Mouse (Mus musculus): ENCODE results near the gene Mpnd.

Gene Mpnd

DNA sequence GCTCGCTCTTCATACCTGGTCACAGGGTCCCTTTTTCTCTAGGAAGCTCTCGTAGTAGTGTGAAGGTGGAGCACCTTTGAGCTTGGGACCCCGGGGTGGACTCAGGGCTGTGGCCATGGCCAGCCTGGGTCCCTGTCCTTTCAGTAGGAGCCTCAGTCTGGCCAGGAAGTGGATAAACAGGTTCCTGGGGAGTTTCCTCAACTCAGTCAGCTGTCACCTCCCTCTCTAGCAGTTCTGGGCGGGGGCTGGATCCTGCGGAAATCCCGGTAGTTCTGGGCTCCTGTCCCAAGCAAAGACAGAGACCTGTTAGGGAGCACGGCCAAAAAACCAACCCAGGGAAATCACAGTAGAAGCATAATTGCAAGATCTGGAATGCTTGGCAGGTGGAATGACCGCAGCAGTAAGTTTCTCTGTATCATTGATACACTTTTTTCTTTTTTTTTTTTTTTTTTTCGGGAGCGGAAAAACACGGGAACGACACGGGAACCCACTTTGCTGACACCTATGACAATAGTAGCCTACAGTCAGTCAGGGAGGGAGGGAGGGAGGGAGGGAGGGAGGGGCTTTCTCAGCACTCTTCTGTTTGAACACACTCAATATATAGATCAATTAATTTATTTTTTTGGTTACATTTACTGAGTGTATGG, at the start of gene Mpnd, which contains the start of gene Stap2:
Gene Mpnd (plus strand): TSS at position 297 of the 647 bp plus-strand sequence.
Gene Stap2 (minus strand): TSS at position 170 of the 647 bp plus-strand sequence.
- no peak for DNase-seq (ENCODE audit: low spot score in 2 of 2)

DNA sequence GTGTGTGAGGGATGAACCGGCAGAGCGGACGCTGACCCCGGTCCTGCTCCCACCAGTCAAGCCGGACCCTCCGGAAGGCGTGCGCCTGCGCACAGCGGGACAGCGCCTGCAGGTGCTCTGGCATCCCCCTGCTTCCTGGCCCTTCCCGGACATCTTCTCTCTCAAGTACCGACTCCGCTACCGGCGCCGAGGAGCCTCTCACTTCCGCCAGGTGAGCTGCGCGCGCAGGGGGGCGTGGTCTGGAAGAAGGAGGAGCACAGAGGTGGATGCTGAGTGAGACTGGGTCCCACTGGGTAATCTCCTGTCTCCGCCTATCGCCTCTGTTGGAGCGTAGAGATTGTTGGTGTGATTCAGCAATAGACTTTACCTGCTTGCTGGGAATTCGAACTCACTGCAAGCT, 49.4 kb upstream of the Mpnd start:
- peak; percentile 82 to 91 for DNase-seq (ENCODE audit: low spot score in 2 of 2)

DNA sequence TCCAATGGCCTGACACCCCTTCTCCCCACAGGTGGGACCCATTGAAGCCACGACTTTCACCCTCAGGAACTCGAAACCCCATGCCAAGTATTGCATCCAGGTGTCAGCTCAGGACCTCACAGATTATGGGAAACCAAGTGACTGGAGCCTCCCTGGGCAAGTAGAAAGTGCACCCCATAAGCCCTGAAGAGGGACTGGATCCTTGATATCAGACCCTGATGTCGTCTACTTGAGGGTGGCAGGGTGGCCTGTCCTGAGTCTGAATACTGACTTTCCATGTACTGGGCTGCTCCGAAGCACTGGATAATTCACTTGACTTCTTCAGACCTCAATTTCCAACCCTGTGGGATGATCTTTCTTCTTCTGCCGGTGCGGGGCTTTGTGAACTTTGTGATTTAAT, 48.9 kb upstream of the Mpnd start:
- peak in 1 of 2 experiments; percentile 13 for DNase-seq (ENCODE audit: low spot score in 2 of 2)

DNA sequence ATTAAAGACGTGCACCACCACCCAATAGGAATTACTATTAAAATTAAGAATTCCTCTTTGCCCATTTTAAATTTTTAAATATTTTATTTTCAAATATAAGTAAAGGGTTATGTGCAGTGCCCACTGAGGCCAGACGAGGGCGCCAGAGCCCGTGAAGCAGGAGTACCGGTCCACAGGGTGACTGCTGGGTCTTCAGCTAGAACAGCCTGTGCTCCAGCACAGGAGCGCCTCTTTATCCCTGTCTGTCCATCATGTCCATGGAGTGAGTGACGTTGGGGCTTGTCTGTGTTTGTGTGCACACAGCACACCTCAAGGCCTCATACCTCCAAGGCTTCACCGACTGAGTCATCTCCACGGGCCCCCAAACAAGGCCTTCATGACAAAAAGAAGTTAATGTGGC, 48.3 kb upstream of the Mpnd start:
- peak; percentile 74 to 91 for DNase-seq (ENCODE audit: low spot score in 2 of 2)

DNA sequence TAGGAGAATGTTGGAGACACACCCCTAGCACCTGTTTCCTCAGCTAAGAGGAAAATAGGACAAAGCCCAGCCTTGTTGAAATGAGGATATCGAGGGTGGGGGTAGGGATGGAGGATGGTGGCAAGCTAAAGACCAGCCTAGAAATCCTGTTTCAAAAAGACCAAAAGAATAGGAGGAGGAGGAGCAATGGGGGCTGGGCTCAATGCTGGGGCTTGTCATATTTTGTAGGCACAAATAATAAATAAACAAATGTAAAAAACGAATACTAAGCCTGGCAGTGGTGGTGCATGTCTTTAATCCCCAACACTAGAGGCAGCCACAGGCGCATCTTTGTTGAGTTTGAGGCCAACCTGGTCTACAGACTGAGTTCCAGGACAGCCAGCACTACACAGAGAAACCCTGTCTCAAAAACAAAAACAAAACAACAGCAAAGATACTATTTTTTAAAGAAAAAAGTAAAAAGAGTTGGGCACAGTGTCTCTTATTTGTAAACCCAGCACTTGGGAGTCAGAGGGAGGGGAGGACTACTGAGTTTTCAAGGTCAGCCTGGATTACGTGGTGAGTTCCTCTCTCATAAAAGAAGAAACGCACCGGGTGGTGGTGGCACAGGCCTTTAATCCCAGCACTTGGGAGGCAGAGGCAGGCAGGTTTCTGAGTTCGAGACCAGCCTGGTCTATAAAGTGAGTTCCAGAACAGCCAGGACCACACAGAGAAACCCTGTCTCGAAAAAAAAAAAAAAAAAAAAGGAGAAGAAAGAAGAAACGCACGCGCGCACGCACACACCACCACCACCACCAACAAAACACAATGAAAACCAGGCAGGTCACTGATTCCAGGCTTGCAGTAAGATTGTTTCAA, 47.6 kb upstream of the Mpnd start:
- DNase-seq (ENCODE audit: low spot score in 2 of 2) = peak; percentile 12 to 59

DNA sequence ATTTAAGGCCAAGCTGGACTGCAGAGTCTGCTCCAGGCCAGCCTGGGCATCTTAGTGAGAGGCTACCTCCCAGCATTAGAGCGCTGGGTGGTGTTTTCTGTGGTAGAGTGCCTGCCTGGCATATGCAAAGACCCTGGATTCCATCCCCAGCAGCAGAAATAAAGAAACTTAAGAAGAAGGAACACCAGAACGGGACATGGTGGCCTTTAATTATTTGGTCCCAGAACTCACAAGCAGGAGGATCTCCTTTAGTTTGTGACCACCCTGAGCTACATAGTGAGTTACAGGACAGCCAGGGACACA, 47.0 kb upstream of the Mpnd start:
- peak; percentile 12 to 66 for DNase-seq (ENCODE audit: low spot score in 2 of 2)

DNA sequence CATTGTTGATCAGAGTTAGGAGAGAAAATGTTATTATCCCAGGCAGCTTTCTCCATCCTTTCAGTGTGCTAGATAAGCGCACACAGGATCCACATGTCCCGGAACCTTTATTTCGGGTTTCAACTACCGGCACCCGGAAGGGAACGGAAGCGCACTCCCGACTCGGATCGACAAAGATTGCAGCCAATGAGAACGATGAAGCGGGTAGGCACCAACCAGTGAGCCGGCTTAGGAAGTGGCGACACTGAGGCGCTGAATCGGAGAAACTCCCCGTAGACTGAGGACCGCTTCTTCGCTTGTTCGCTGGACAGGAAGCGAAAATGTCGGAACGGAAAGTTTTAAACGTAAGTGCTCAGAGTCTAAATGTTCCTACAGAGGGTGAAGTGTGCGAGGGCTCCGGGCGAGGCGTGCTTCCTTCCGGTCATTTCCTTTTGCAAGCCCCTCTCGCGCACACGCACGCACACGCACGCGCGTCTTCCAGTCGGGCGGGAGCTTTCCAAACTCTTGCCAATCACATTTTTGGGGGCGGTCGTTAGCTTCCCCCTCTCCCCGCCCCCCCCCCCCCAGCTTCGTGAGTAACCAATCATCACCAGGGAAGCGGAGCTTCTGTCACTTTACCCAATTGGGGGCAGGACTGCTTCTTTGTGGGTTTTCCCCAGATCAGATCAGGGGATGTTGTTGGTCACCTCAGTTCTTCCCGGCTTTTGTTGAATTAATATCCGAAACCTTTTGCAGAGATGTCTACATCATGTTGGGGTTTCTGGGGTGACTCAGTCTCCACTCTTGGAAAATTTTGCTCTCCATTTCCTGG, 46.4 kb upstream of the Mpnd start, which contains the start of gene Yju2:
Gene Yju2 (plus strand): TSS at position 182 of the 811 bp plus-strand sequence.
- peak; percentile 91 to 94 for DNase-seq (ENCODE audit: low spot score in 2 of 2)

DNA sequence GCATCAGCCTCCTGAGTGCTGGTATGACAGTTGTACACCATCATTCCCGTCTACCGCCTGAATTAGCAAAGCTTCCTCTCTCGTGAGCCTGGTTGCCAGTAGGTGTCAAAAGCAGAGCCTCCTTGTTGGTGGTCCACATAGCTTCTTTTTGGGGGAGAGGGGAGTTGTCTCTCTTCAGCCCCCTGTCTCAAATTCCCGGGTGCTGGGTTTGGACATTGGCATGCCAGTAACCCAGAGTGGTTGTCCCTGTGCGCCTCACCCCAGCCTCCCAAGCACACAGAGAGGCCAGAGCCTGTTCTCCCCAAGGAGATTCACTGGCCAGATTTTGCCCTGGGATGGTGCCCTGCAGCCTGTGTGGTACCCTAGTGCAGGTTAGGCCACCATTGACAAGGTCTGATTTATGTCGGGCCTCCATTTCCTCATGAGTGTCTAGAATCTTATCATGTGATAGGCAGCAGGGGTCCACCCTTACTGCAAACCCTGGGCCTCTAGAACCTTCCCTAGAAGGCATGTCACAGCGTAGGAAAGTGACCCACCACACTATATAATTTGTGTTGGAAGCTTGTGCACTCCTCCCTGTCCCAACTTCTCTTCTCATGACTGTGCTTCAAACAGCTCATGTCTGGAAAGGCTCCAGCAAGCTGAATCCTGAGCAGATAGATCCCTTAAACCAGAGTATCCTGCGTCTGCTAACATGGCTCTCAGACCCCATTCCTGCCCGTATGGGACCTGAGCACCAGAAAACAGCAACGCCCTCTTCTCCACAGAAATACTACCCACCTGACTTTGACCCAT, 45.4 kb upstream of the Mpnd start:
- DNase-seq (ENCODE audit: low spot score in 2 of 2) = peak in 1 of 2 experiments; percentile 65

DNA sequence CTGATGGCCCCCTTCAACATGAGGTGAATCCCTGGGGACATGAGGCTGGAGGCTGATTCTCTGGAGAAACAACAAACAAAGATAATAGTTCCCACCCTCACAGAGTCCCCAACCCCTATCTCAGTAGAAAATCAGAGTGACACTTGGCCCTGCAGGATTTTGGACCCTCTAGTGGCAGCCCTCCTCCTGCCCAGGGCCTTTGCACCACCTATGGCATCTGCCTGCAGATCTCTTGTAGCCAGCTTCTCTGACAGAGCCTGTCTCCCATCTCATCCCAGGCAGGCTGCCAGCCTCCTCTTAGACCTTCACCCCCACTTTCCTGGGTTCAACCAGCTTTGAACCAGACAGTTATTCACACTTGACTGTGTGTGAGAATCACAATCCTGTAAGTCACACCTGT, 44.7 kb upstream of the Mpnd start:
- DNase-seq (ENCODE audit: low spot score in 2 of 2) = peak in 1 of 2 experiments; percentile 54

DNA sequence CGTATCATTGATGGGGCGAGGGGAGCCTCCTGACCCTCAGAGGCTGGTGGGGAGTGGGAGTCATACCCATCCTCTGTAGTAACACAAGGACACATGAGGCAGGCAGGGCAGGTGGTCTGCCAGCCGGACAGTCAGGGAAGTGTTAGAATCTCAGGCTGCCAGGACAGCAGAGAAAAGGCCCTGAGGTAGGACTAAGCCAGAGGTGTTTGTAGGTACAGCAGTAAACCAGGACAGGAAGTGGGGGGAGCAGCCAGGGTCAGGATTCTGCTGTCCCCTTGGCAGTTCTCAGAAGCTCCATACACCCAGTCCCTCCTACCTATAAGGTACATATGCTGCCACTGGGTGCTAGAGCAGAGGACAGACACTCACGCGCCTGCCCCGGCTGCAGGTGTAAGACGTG, 43.9 kb upstream of the Mpnd start:
- peak in 1 of 2 experiments; percentile 57 for DNase-seq (ENCODE audit: low spot score in 2 of 2)

DNA sequence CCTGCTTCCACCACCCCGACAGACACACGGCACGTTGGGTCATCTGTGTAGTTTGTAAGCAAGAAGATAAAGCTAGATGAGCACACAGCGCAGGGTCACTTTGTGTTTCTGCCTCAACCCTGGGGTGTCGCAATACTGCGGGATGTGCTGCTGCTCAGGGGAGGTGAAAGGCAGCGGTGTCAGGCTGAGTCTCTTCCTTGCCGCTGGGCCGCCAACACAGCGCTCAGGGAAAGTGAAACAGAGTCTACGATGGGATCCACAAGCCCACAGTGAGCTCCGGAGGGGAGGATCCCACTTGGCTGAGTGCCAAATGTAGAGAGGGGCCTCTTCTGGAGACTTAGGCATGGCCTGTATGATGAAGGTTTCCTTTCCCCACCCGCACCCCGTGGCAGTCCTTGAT, 42.3 kb upstream of the Mpnd start:
- peak; percentile 21 to 70 for DNase-seq (ENCODE audit: low spot score in 2 of 2)

DNA sequence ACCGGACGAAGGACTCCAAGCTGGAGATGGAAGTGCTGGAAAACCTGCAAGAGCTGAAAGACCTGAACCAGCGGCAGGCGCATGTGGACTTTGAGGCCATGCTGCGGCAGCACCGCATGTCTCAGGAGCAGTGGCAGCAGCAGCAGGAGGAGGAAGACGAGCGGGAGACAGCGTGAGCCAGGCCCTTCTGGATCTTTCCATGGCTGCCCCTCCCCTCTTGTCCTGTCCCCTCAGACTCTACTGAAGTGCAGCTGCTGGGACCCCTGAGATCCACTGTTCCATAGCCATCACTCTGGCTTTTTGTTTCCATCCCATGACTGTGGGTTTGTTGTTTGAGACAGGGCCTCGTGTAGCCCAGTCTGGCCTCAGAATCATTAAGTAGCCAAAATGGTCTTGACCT, 41.0 kb upstream of the Mpnd start:
- peak in 1 of 2 experiments; percentile 56 for DNase-seq (ENCODE audit: low spot score in 2 of 2)

DNA sequence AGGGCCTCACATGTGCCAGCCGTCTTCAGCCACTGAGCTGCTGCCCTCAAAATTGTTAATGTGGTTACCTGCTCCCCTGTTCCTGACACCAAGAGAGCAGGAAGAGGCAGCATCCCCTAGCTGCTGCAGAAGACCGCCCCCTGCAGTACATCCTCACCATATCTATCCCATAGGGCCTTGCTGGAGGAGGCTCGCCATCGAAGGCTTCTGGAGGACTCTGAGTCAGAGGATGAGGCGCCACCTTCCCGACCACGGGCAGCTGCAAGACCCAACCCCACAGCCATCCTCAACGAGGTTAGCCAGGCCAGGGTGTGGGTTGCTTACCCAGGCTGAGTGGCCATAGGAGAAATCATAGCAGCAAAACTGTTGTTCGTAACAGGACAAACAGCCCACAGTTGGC, 40.5 kb upstream of the Mpnd start:
- DNase-seq (ENCODE audit: low spot score in 2 of 2) = no peak

DNA sequence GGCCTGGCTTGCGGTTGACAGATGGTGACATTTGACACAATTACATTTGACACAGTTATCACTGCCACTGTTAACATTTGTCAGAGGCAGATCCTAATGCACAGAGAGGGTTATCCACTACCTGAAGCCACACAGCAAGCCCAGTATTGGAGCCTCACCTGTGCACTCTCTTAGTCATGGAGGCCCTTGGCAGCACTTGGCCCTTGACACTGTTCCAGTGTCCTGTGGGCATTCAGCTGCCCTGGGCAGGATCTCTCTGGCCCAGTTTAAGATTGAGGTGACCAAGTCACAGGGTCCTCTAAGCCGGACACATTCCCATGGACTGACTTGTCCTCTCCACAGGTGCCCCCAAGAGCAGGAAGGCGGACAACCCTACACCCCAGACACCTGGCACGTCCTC, 38.3 kb upstream of the Mpnd start:
- no peak for DNase-seq (ENCODE audit: low spot score in 2 of 2)

DNA sequence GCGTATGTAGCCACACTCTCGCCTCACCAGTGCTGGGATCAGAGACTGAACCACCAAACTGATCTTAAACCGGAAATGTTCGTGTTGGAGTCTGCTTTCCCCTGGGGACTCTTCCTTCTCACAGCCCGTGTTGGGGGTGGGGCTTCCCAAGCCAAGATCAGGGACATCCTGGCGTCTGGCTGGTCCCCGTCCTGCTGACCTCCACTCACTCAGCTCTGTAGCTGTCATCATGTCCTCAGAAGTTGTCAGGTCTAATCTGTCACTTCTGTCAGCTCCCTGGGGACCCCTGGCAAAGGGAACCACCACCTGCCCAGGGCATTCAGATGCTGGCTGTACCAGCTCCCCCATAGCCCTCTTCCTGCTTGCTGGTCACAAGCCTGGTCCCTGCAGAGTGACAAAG, 37.3 kb upstream of the Mpnd start:
- DNase-seq (ENCODE audit: low spot score in 2 of 2) = no peak

DNA sequence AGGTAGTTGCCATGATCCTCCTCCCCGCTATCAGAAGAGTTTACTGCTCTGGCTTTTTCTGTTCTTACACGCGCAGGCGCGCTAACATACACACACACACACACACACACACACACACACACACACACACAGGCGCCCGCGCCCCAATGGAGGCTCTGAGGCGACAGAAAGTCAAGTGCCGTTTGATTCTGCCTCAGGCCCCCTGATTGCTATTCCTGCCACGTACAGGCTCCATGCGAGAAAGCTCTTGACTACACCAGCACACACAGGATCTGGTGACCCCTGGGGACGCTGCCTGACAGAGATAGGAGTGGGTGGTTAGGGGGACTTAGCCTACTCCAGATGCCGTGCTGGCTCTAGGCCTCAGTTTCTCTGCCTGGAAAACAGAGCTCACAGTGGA, 36.0 kb upstream of the Mpnd start:
- DNase-seq (ENCODE audit: low spot score in 2 of 2) = no peak

DNA sequence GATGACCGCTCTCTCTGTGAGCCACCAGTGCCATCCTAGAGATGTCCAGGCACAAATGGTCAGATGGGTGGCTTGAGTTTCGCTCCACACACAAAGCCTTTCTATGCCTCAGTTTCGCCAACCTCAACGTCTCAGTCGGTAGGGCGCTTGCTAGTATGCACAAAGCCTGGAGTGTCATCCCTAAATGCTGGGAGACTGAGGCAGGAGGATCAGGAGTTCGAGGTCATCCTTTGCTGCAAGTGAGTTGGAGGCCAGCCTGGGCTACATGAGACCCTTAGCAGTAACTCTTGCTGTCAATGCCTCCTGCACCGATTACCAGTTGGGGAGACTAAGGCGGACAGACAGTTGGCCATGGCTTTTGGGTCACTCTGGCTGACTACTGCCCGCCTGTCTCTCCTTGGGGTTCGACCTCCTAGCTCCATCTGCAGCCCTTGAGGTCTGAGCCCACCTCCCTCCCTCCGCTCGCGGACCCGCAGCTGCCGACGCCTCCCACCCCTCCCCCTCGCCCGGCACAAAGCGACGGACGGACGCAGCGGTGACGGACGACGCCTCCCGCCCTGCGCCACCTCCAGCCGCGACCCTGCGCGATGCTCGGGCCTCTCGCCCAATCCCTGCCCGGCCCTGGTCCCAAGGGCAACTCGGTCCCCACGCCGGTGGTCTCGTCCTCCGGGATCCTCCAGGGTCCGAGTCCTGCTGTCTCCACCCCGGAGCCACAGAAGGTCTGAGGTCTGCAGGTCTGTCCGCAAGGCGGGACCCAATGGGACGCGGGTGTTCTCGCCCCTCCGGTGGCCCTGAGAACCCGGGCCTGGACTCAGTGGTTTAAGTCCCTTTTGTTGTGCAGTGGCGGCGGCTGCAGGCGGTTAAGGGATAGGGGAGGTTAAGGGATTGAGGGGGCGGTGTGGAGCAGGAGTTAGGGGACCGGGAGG, 35.3 kb upstream of the Mpnd start, which contains the start of gene Shd:
Gene Shd (plus strand): TSS at position 502 of the 926 bp plus-strand sequence.
- no peak for DNase-seq (ENCODE audit: low spot score in 2 of 2)

DNA sequence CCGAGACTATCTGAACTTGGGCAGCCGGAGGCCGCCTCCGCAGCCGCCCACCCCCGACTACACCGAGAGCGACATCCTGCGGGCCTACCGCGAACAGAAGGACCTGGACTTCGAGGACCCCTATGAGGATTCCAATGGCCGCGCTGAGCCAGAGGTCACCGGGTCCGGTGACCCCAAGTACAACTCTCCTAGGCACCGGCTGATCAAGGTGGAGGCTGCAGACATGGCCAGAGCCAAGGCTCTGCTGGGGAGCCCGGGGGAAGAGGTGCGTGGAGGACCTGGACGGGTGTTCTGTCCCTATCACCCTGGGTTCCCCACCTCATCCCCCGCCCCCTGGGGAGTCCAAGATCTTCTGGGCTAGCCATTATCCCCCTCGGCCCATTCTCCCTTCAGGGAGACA, 34.1 kb upstream of the Mpnd start:
- DNase-seq (ENCODE audit: low spot score in 2 of 2) = no peak

DNA sequence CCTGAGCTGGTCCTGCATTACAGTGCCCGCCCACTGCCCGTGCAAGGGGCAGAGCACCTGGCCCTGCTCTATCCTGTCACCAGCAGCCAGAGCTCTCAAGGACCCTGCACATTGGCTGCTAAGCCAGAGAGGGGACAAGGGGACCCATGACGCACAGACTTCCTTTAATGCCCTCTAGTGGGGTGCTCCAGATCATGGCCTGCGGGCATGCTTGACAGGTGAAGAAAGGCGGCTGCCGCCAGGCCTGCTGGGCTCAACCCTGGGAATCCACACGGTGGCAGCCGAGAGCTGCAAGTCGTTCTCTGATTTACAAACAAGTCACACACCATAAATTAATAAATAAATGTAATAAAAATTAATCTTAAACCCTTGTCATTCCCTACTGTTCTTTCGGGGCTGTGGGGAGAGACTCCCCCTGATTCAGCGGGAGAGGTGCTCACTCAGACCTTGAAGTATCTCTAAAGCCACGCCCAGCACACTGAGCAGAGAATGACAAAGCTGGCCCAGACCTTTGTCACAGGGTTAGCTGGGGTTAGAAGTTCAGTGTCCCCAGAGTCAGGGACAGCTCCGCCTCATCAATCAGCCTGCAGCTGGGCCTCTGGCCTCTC, 29.2 kb upstream of the Mpnd start:
- DNase-seq (ENCODE audit: low spot score in 2 of 2) = peak; percentile 59 to 82

DNA sequence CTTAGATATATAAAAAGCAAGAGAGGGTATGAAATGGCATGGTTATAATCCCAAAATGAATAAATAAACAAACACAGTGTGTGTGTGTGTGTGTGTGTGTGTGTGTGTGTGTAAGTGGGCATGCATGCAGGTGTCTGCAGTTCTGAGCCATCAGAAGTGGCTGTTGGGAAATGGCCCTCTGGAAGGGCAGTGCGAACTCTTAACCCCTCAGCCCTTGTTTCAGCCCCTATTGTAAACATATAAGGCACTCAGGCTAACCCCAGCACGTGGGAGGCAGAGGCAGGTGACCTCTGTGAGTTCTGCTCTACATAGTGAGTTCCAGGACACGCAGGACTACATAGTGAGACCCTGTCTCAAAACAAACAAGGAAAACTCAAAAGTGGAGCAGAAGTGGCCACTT, 28.2 kb upstream of the Mpnd start:
- DNase-seq (ENCODE audit: low spot score in 2 of 2) = no peak

Measured in spleen, postnatal 4 days (tissue).